Mouse (Mus musculus) neutrophil, adult 5-6 weeks (primary cell): ENCODE results near the gene Pafah2. TPM values are rescaled to one million over a fixed set of nuclear protein-coding genes. Genes with fewer than 3 reads are reported as not detected.

Experiments used
- ATAC-seq: fragments of 151-379, 151-347 bp; 2 replicates; pipeline ENCODE4 v1.8.0; 2017; ENCODE audit warnings: mild to moderate bottlenecking, moderate TSS enrichment; ENCODE audit not compliant: insufficient number of reproducible peaks, poor library complexity, low FRiP score, severe bottlenecking; ENCODE audit errors: extremely low read depth
- total RNA-seq: library from RNA; stranded (forward); fragments of 200-1000 nt; gene quantifications from 2 replicates; pipeline ENCODE4 v1.2.3, GENCODE M21; 2017

Gene Pafah2
- total RNA-seq, 1 experiment from 2014 or later: 0.12 TPM

DNA sequence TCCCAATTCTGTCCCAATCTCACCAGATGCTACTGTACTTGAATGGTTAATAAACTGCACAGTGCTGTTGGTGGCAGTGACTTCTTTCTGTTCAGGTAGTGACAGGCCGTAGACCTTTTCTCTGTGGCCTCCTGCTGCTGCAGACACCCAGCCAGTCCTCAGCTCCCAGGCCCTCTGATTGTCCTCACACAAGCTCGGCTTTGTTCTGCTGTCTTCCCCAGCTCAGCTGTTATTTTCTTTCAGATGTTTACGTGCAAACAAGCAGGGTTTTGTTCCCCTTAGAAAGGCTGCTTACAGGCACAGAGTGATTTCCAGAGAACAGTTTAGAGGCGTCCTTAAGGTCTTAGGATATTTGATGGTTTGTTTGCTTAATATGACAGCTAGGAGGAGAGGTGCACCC lies 77.6 kb downstream of the Pafah2 start:
- ATAC-seq: no peak

DNA sequence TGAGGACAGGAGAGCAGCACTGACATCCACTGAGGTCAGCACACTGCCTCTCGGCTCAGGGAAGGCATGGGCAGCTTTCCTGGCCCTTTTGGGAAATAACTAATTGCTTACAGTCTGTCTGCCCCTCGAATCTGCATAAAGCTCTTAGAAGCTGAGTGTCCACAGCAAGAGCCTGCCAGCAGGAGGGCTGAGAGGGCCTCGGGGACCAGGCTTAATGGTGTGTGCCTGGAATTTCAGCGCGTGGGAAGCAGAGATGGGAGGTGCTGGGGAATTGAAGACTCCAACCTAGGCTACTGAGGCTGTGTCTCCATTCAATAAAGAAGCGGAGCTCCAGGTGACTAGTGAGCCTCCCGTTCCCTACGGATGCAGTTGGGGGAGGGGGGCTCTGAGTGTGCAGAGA lies 78.1 kb downstream of the Pafah2 start:
- no peak for ATAC-seq

DNA sequence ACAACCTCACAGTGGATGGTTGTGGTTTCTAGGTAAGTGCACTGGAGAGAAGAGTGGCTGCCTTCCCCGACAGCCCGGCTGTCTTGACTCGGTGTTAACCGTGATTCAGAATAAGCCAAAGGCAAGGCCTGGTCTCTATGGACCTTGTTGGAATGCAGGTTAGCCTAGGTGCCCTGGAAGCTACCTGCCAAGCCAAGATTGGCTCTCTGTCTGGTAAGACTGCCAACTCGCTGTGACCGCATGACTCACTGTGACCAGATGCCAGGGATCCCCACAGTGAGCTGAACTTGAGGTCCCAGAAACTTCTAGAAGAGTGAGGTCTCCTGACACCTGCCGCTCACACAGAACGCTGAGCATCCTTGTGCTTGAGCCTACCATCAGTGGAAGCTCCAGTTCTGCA lies 80.8 kb downstream of the Pafah2 start:
- no peak for ATAC-seq

Other genes starting within 250 kb of the Pafah2 start
- 26.5 and 38.3 TPM in 2 replicates for gene Cep85, start 209.2 kb upstream of the Pafah2 start, total RNA-seq
- gene Gm7534, start 193.3 kb upstream of the Pafah2 start, total RNA-seq: not detected in 2 replicates
- gene Catsper4, start 168.9 kb upstream of the Pafah2 start, total RNA-seq: not detected in 2 replicates
- 0.58 and 0.98 TPM in 2 replicates for gene Cnksr1, start 157.9 kb upstream of the Pafah2 start, total RNA-seq
- 0.47 TPM in 1 of 2 replicates, not detected in the other for gene E130218I03Rik, start 152.7 kb upstream of the Pafah2 start, total RNA-seq
- gene Zfp593, start 150.7 kb upstream of the Pafah2 start, total RNA-seq: 3.6 and 5.7 TPM in 2 replicates
- gene Gm30191, start 149.4 kb upstream of the Pafah2 start, total RNA-seq: not detected in 2 replicates
- not detected in 2 replicates for gene Grrp1, start 142.2 kb upstream of the Pafah2 start, total RNA-seq
- 15.5 and 18.7 TPM in 2 replicates for gene Pdik1l, start 108.4 kb upstream of the Pafah2 start, total RNA-seq
- gene Trim63, start 81.2 kb upstream of the Pafah2 start, total RNA-seq: not detected in 2 replicates
- not detected in 2 replicates for gene Slc30a2, start 53.1 kb upstream of the Pafah2 start, total RNA-seq
- gene Extl1, start 12.5 kb upstream of the Pafah2 start, total RNA-seq: 0.86 and 1.3 TPM in 2 replicates
- 9.9 and 16.6 TPM in 2 replicates for gene Stmn1, start 72.0 kb downstream of the Pafah2 start, total RNA-seq
- 3.5 and 3.7 TPM in 2 replicates for gene Paqr7, start 100.4 kb downstream of the Pafah2 start, total RNA-seq
- not detected in 2 replicates for gene Aunip, start 114.7 kb downstream of the Pafah2 start, total RNA-seq
- gene Mtfr1l, start 139.1 kb downstream of the Pafah2 start, total RNA-seq: 37.7 and 39.2 TPM in 2 replicates
- gene Selenon, start 155.8 kb downstream of the Pafah2 start, total RNA-seq: 44.2 and 44.3 TPM in 2 replicates